Mouse (Mus musculus): ENCODE data around the gene Sema6d. TPM values are rescaled to one million over a fixed set of nuclear protein-coding genes. Genes with fewer than 3 reads are reported as not detected.

Gene Sema6d
- polyA plus RNA-seq, 1 experiment from 2014 or later = 15.4 TPM

DNA sequence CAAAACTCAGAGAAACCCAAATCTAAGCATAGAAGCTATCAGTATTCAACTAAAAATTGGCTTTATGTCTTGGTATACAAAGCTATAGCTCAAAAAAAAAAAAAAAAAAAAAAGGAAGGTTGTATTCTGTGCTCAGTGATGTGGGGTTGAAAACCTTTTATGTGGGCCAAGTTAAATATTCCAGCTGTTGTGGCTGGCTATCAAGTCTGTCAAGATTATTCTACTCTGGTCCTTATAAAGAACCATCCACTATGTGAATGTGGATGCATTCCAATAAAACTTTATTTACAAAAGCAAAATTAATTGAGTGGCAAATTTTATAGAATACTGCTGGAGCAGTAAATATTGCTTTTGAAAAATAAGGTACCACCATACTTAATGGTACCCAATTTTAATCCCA lies 388.1 kb downstream of the Sema6d start:
- no peaks in the 10 kb centered on the region for H3K27me3 ChIP-seq (ENCODE audit: insufficient read depth, poor library complexity, severe bottlenecking)
- DNase-seq (ENCODE audit: low spot score) = no peak
- peaks cover 3% of the 10 kb centered on the region; the same call in 1 of the 2 replicates for H3K4me1 ChIP-seq (replicated peaks)
- H3K27ac ChIP-seq = no peak overlapping the region
- H3K36me3 ChIP-seq = no peaks in the 10 kb centered on the region
- H3K4me3 ChIP-seq = no peak overlapping the region
- no peaks in the 10 kb centered on the region for H3K9me3 ChIP-seq

- H3K4me1 ChIP-seq (replicated peaks) = no peaks in the 10 kb centered on the region
- H3K9me3 ChIP-seq = no peaks in the 10 kb centered on the region
- 87% methylated on average over 4 of the region's 4 CpGs for WGBS
- no peak overlapping the region for H3K27ac ChIP-seq
- H3K4me3 ChIP-seq = no peak overlapping the region
- H3K36me3 ChIP-seq = no peaks in the 10 kb centered on the region
- no peaks in the 10 kb centered on the region for H3K27me3 ChIP-seq (ENCODE audit: insufficient read depth, poor library complexity, severe bottlenecking)
- DNase-seq (ENCODE audit: low spot score) = no peak
Observed at GRCm38 (mm10) chr2:124478526-124478925, 388.8 kb downstream of the Sema6d start.

- Histone ChIP-seq H3K27me3 (ENCODE audit: insufficient read depth, poor library complexity, severe bottlenecking) (no peaks in the 10 kb centered on the region; the same call in none of the 2 replicates), H3K9me3 (no peaks in the 10 kb centered on the region), H3K36me3 (no peaks in the 10 kb centered on the region), H3K4me3 (no peak overlapping the region), H3K27ac (no peak overlapping the region), H3K4me1 (replicated peaks) (peaks cover 8% of the 10 kb centered on the region)
- WGBS = 98% methylated on average over 1 of the region's 1 CpGs
- no peak for DNase-seq (ENCODE audit: low spot score)
Observed at GRCm38 (mm10) chr2:124485761-124486160, 396.0 kb downstream of the Sema6d start.

- no peak overlapping the region for H3K4me3 ChIP-seq
- no peak overlapping the region for H3K27ac ChIP-seq
- no peak for DNase-seq (ENCODE audit: low spot score)
- 75% methylated on average over 12 of the region's 12 CpGs for WGBS
- H3K27me3 ChIP-seq (ENCODE audit: insufficient read depth, poor library complexity, severe bottlenecking) = peaks cover 38% of the 10 kb centered on the region
- no peaks in the 10 kb centered on the region for H3K9me3 ChIP-seq
- H3K4me1 ChIP-seq (replicated peaks) = peaks cover 8% of the 10 kb centered on the region
- H3K36me3 ChIP-seq = no peaks in the 10 kb centered on the region
Observed at GRCm38 (mm10) chr2:124490010-124490801, 400.4 kb downstream of the Sema6d start.

DNA sequence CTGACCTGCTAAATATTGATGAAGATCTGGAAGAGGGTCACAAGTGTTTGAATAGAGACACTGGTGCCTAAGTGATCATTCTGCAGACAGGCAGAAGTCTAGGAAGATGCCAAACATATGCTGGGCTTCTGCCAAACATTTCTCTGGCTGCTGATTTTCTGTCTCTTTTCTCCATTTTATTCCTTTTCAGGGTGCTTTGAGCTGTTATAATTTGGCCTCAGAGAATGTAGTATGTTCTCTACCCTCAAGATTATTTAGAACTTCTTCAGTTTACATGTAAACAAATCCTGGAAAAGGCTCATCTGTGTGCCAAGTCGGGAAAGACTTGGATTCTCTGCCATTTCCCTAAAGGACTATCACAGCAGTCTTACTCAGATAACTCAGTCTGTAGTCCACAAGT lies 406.0 kb downstream of the Sema6d start:
- Histone ChIP-seq H3K27ac (no peak overlapping the region), H3K27me3 (ENCODE audit: insufficient read depth, poor library complexity, severe bottlenecking) (peaks cover 92% of the 10 kb centered on the region), H3K9me3 (no peaks in the 10 kb centered on the region), H3K36me3 (no peaks in the 10 kb centered on the region), H3K4me1 (replicated peaks) (no peaks in the 10 kb centered on the region), H3K4me3 (no peak overlapping the region)
- 71% methylated on average over 1 of the region's 1 CpGs for WGBS
- no peak for DNase-seq (ENCODE audit: low spot score)

DNA sequence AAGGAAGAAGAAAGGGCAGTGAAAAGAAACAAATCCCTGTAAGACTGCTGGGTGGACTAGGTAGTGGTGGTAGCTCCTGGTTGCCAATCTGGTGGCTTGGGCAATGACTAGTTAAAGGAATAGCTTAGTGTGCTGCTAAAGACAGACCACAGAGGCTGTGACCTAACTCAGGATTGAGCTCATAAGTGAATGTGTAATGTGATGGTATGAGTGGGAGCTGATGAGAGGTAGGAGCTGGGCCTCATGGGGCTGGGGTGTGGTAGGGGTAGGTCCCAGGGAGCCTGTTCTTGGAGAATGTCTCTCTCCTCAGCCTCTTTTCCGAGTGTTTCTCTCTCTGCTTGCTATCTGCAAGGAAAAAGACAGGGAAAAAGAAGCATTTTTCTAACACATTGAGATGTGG lies 409.9 kb downstream of the Sema6d start:
- Histone ChIP-seq H3K27me3 (ENCODE audit: insufficient read depth, poor library complexity, severe bottlenecking) (peaks cover 99% of the 10 kb centered on the region), H3K9me3 (no peaks in the 10 kb centered on the region), H3K36me3 (no peaks in the 10 kb centered on the region), H3K27ac (no peak overlapping the region), H3K4me1 (replicated peaks) (no peaks in the 10 kb centered on the region), H3K4me3 (no peak overlapping the region)
- DNase-seq (ENCODE audit: low spot score) = no peak
- WGBS = 67% methylated on average over 1 of the region's 1 CpGs

- Histone ChIP-seq H3K4me3 (no peak overlapping the region), H3K27me3 (ENCODE audit: insufficient read depth, poor library complexity, severe bottlenecking) (peaks cover 86% of the 10 kb centered on the region), H3K36me3 (no peaks in the 10 kb centered on the region), H3K9me3 (no peaks in the 10 kb centered on the region), H3K27ac (no peak overlapping the region), H3K4me1 (replicated peaks) (peaks cover 18% of the 10 kb centered on the region)
- 21% methylated on average over 4 of the region's 4 CpGs for WGBS
- DNase-seq (ENCODE audit: low spot score) = peak; percentile 81
Observed at GRCm38 (mm10) chr2:124505784-124506489, 416.2 kb downstream of the Sema6d start.

GRCm38 (mm10) chr2:124507804-124508203 lies 418.0 kb downstream of the Sema6d start:
- Histone ChIP-seq H3K27me3 (ENCODE audit: insufficient read depth, poor library complexity, severe bottlenecking) (peaks cover 86% of the 10 kb centered on the region), H3K4me3 (no peak overlapping the region), H3K36me3 (no peaks in the 10 kb centered on the region), H3K27ac (no peak overlapping the region), H3K4me1 (replicated peaks) (peaks cover 18% of the 10 kb centered on the region), H3K9me3 (no peaks in the 10 kb centered on the region)
- DNase-seq (ENCODE audit: low spot score) = no peak
- WGBS = 74% methylated on average over 4 of the region's 4 CpGs

DNA sequence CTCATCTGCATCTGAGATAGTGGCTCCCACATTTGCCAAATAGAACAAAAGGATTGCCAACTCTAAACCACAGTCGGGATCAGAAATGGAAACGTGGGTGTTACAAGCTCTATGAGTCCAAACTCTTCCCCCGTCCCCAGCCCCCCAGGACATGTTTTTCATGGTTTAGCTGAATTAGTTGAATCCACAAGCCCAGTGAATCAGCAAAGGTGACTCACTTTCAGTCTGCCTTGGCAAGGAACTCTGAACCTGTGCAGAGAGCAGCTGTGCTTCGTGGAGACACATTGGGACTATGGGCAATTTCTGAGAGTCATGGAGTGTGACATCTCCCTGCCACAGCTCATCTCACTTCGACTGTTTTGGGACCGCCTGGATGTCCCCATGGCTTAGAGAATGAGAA lies 419.7 kb downstream of the Sema6d start:
- Histone ChIP-seq H3K27me3 (ENCODE audit: insufficient read depth, poor library complexity, severe bottlenecking) (peaks cover 86% of the 10 kb centered on the region), H3K36me3 (no peaks in the 10 kb centered on the region), H3K4me1 (replicated peaks) (peaks cover 18% of the 10 kb centered on the region), H3K9me3 (no peaks in the 10 kb centered on the region), H3K27ac (no peak overlapping the region), H3K4me3 (no peak overlapping the region)
- 81% methylated on average over 6 of the region's 6 CpGs for WGBS
- DNase-seq (ENCODE audit: low spot score) = no peak

DNA sequence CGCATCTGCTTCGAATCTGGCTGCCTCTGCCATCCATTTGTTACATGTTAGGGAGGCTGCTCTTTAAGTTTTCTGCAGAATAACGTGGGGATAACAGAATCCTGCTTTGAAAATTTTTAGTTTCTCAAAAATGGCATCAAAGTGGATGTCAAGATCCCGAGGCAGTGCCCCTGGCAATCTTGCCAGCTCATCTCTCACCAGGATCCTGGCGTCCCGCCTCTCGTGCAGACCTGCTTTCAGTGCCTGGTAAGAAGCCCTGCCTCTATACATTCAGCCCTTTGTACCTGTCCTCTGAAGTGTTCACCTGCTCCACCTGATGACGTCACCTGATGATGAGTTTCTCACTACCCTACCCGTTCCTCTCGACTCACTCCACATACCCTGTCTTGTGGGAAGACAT lies 422.1 kb downstream of the Sema6d start:
- no peak for DNase-seq (ENCODE audit: low spot score)
- WGBS = 93% methylated on average over 10 of the region's 10 CpGs
- peaks cover 2% of the 10 kb centered on the region for H3K4me1 ChIP-seq (replicated peaks)
- no peak overlapping the region for H3K4me3 ChIP-seq
- H3K36me3 ChIP-seq = no peaks in the 10 kb centered on the region
- H3K27ac ChIP-seq = no peak overlapping the region
- no peaks in the 10 kb centered on the region for H3K9me3 ChIP-seq
- H3K27me3 ChIP-seq (ENCODE audit: insufficient read depth, poor library complexity, severe bottlenecking) = peaks cover 89% of the 10 kb centered on the region

DNA sequence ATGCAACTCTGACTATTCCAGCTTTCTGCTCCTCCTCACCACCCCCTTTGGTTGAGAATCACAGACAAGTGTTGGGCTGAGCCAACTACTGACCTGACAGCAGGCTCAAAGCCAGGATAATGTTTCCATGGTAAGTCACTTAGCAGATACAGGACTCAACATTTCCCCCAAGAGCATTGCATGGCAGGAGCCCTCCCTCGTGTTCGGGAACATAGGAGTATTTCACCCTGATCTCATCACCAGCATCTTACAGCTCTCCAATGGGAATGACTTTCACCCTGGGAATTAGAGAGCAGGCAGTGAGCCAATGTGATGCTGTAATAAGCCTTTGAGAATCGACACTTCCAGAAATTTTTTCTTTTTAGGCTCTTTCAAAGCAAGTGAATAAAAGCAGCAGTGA lies 432.7 kb downstream of the Sema6d start:
- Histone ChIP-seq H3K9me3 (no peaks in the 10 kb centered on the region), H3K36me3 (no peaks in the 10 kb centered on the region), H3K27ac (no peak overlapping the region), H3K4me3 (no peak overlapping the region), H3K27me3 (ENCODE audit: insufficient read depth, poor library complexity, severe bottlenecking) (no peaks in the 10 kb centered on the region; the same call in 1 of the 2 replicates), H3K4me1 (replicated peaks) (no peaks in the 10 kb centered on the region)
- WGBS = 89% methylated on average over 3 of the region's 3 CpGs
- DNase-seq (ENCODE audit: low spot score) = no peak

- Histone ChIP-seq H3K36me3 (no peaks in the 10 kb centered on the region), H3K9me3 (no peaks in the 10 kb centered on the region), H3K4me3 (no peak overlapping the region), H3K4me1 (replicated peaks) (no peaks in the 10 kb centered on the region), H3K27ac (no peak overlapping the region), H3K27me3 (ENCODE audit: insufficient read depth, poor library complexity, severe bottlenecking) (no peaks in the 10 kb centered on the region; the same call in 1 of the 2 replicates)
- WGBS = 92% methylated on average over 6 of the region's 6 CpGs
- no peak for DNase-seq (ENCODE audit: low spot score)
Observed at GRCm38 (mm10) chr2:124523667-124524066, 433.9 kb downstream of the Sema6d start.

GRCm38 (mm10) chr2:124524167-124524566 lies 434.4 kb downstream of the Sema6d start:
- DNase-seq (ENCODE audit: low spot score) = no peak

More at GRCm38 (mm10) chr2:124524167-124524566, 434.4 kb downstream of the Sema6d start:
- Histone ChIP-seq H3K4me3 (no peak overlapping the region), H3K9me3 (no peaks in the 10 kb centered on the region), H3K4me1 (replicated peaks) (no peaks in the 10 kb centered on the region), H3K27ac (no peak overlapping the region), H3K27me3 (ENCODE audit: insufficient read depth, poor library complexity, severe bottlenecking) (no peaks in the 10 kb centered on the region; the same call in 1 of the 2 replicates), H3K36me3 (no peaks in the 10 kb centered on the region)
- WGBS = 83% methylated on average over 3 of the region's 3 CpGs

Measured in hindbrain, embryonic 10.5 days (tissue).